Mouse (Mus musculus): ENCODE results near the gene Smim6.

GRCm38 (mm10) chr11:115875935-115876334, 35.9 kb upstream of the Smim6 start:
- TF ChIP-seq MXI1 (IDR thresholded peaks at IDR 0.05; ENCODE audit: low read depth, low read length) (no peak), UBTF (IDR thresholded peaks at IDR 0.05; ENCODE audit: borderline replicate concordance, insufficient read depth, low read depth, low read length) (no peak), CTCF (IDR thresholded peaks at IDR 0.05 in 2 of 3, conservative IDR thresholded peaks at IDR 0.05 in 1 of 3; ENCODE audit: control insufficient read depth in 1 of 3, insufficient read depth in 1 of 3, low read depth in 2 of 3, low read length in 3 of 3, poor library complexity in 1 of 3, severe bottlenecking in 1 of 3) (no peak), ZMIZ1 (IDR thresholded peaks at IDR 0.05; ENCODE audit: low read depth, low read length) (no peak), POLR2A (IDR thresholded peaks at IDR 0.05; ENCODE audit: control insufficient read depth in 1 of 2, insufficient read depth in 1 of 2, low read depth in 1 of 2, low read length in 2 of 2, poor library complexity in 1 of 2) (no peak), POLR2AphosphoS2 (IDR thresholded peaks at IDR 0.05; ENCODE audit: low read length) (no peak), TCF12 (IDR thresholded peaks at IDR 0.05; ENCODE audit: low read depth, low read length) (no peak)

Data from MEL (cell line).